Mouse (Mus musculus): ENCODE measurements around the gene Bcas3.
A peak's percentile ranks its signal among the peaks of the same experiment; 100 is the strongest.

Gene Bcas3

GRCm38 (mm10) chr11:85540989-85541388, 188.0 kb downstream of the Bcas3 start:
- DNase-seq: peak; percentile 60

- DNase-seq: peak; percentile 25
These were observed 190.3 kb downstream of the Bcas3 start for GRCm38 (mm10) chr11:85543311-85543710.

- no peak for DNase-seq
These were observed 192.6 kb downstream of the Bcas3 start for GRCm38 (mm10) chr11:85545602-85546001.

- no peak for DNase-seq
These were observed 195.0 kb downstream of the Bcas3 start for GRCm38 (mm10) chr11:85547966-85548365.

GRCm38 (mm10) chr11:85549651-85550050, 196.7 kb downstream of the Bcas3 start:
- DNase-seq: peak; percentile 78

- DNase-seq: peak; percentile 39
These were observed 202.1 kb downstream of the Bcas3 start for GRCm38 (mm10) chr11:85555066-85555465.

GRCm38 (mm10) chr11:85555721-85556120, 202.8 kb downstream of the Bcas3 start:
- DNase-seq: peak; percentile 66

- DNase-seq: no peak
These were observed 212.1 kb downstream of the Bcas3 start for GRCm38 (mm10) chr11:85565068-85565467.

GRCm38 (mm10) chr11:85571040-85571439, 218.1 kb downstream of the Bcas3 start:
- no peak for DNase-seq

- DNase-seq: peak; percentile 84
These were observed 219.0 kb downstream of the Bcas3 start for GRCm38 (mm10) chr11:85571936-85572335.

GRCm38 (mm10) chr11:85572590-85572989, 219.6 kb downstream of the Bcas3 start:
- no peak for DNase-seq

- peak; percentile 96 for DNase-seq
These were observed 221.5 kb downstream of the Bcas3 start for GRCm38 (mm10) chr11:85574496-85574895.

GRCm38 (mm10) chr11:85577816-85578645, 225.1 kb downstream of the Bcas3 start:
- no peak for DNase-seq

GRCm38 (mm10) chr11:85584086-85584485, 231.1 kb downstream of the Bcas3 start:
- no peak for DNase-seq

- peak; percentile 53 for DNase-seq
These were observed 240.7 kb downstream of the Bcas3 start for GRCm38 (mm10) chr11:85593636-85594035.

GRCm38 (mm10) chr11:85599251-85599650, 246.3 kb downstream of the Bcas3 start:
- DNase-seq: peak; percentile 30

GRCm38 (mm10) chr11:85603546-85604322, 250.8 kb downstream of the Bcas3 start:
- DNase-seq: peak; percentile 28

GRCm38 (mm10) chr11:85609303-85609940, 256.5 kb downstream of the Bcas3 start:
- DNase-seq: peak; percentile 90

- peak; percentile 76 for DNase-seq
These were observed 260.1 kb downstream of the Bcas3 start for GRCm38 (mm10) chr11:85613035-85613434.

GRCm38 (mm10) chr11:85613586-85613985, 260.6 kb downstream of the Bcas3 start:
- DNase-seq: peak; percentile 52

GRCm38 (mm10) chr11:85614431-85614830, 261.5 kb downstream of the Bcas3 start:
- peak; percentile 59 for DNase-seq

- DNase-seq: peak; percentile 99
These were observed 262.5 kb downstream of the Bcas3 start for GRCm38 (mm10) chr11:85615421-85615820.

GRCm38 (mm10) chr11:85621486-85621885, 268.5 kb downstream of the Bcas3 start:
- DNase-seq: no peak

All from heart, adult 11 months (tissue).